Mouse (Mus musculus) E14TG2a.4 (cell line): ENCODE measurements at regions not wholly inside any gene's neighbourhood (a gene's known extent, or its start where the extent isn't known, plus 50 kb on each side); places are given as distances from the start of the nearest gene placed in this dataset.

Experiments
- CTCF ChIP-seq: conservative IDR thresholded peaks from 2 replicates; pipeline ENCODE4 v1.5.1; 2014; ENCODE audit warnings: low read length
- NANOG ChIP-seq: IDR thresholded peaks from 2 replicates; pipeline ENCODE4 v1.6.1; 2014; ENCODE audit warnings: borderline replicate concordance, low read length, mixed read lengths
- POU5F1 ChIP-seq: IDR thresholded peaks from 2 replicates; pipeline ENCODE4 v1.6.1; 2014; ENCODE audit warnings: low read length, borderline replicate concordance

- TF ChIP-seq CTCF (no peak), POU5F1 (no peak), NANOG (no peak)
Observed at GRCm38 (mm10) chr1:119106246-119106975, 53.0 kb upstream of the Gli2 start.
